Mouse (Mus musculus) T-helper 1 cell (primary cell): Measurements from ENCODE around the gene Haus3.

Experiments
- in situ Hi-C: fragments of 300-600 bp; cut with MboI, MseI; formaldehyde crosslinking; loops from one replicate; pipeline ENCODE4 v1.15.1; 2025; ENCODE audit warnings: high pct_unique_total_duplicates

The Haus3 gene

GRCm38 (mm10) chr5:34186961-34187391, 17.6 kb upstream of the Haus3 start:
- in situ Hi-C loops = no loop called here

GRCm38 (mm10) chr5:34186391-34186790, 17.1 kb upstream of the Haus3 start:
- in situ Hi-C loops = no loop called here

DNA sequence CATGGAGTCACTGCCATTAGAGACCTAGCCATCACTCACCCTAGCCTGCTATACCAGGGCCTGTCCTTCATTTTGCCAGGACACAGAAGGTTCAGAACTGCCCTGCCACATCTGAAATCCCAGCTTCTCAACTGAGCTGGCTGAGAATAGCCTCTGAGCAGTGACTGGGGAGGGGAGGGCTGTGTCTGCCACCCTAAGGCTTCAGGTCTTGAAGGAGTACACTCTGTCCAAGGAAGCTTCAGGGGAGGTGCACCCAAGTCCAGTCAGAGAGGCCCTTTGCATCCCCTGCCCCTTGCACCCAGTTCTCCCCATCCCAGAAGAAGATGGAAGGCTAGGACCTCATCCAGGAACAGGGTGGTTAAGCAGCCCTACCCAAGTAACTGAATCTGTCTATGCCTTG, 16.5 kb upstream of the Haus3 start:
- in situ Hi-C loops = no loop called here

- in situ Hi-C loops = no loop called here
These were observed 15.8 kb upstream of the Haus3 start for GRCm38 (mm10) chr5:34185051-34185580.

DNA sequence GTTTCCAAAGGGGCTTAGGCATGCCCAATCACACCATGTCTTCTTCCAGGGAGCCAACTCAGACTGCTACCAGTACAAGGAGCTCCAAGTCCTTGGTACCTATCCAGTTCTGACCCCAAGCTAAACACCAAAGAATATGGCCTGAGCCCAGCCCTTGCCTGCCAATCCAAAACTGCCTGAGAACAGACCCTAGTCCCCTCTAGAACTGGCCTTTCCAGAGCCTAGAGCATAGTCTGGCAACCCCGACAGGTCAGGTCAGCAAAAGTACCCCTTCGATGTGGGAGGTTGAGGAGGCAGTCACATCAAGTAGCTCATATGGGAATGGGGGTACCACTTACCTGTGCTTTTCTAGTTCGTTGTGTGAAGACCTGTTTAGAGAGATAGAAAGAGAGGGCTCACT, 14.6 kb upstream of the Haus3 start:
- in situ Hi-C loops = no loop called here

- in situ Hi-C loops = no loop called here
These were observed 14.0 kb upstream of the Haus3 start for GRCm38 (mm10) chr5:34183156-34183880.

GRCm38 (mm10) chr5:34182486-34182885, 13.2 kb upstream of the Haus3 start:
- in situ Hi-C loops = no loop called here

DNA sequence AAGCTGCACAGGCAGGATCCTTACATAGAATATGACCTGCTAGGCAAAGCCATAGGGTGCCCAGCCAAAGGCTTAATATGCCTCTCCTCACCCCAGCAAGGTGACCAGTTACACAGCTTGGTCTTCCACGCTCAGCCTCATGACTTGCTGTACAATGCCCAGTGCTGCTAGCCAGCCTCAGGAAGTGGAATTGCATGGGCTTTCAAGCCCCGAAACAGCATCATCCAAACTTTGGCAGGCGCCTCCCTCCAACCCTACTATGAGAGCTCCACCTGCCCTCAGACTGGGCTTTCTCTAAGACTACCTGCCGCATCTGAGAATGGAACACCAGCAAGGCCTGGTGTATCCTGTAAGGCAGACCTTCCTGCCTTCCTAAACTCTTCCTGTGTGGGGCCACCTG, 8.5 kb upstream of the Haus3 start:
- in situ Hi-C loops = no loop called here

DNA sequence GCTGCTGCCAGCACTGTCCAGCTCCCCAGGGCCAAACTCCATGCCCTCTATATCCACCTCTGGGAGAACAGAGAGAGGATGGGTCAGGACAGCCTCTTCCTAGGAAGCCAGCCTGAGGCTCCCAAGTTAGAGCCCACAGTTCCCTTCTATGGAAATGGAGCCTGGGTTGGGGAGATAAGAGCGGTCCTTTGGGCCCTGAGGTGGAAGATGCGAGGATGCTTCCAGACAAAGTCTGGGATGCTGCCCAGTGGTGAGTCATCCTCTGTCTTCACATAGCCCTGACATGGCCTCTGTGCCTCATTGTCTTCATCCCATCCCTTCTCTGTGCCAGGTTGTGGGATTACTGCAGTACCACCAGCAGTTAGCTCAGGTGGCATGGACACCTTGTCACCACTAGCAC, 7.8 kb upstream of the Haus3 start:
- in situ Hi-C loops = no loop called here

- in situ Hi-C loops = no loop called here
These were observed 7.4 kb upstream of the Haus3 start for GRCm38 (mm10) chr5:34176691-34177090.

DNA sequence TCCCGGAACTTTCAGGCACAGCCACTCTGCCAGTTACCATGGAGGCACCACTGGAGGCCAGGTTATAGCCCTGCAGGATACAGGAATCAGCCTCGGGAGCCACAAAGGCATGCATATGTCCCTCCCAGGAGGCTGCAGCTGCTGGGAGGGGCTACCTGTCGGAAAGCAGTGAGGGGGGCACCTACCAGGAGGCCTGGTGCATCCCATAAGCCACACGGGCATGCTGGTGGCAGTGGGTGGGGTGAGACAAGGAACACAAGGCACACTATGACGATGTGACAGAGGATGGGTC, 6.0 kb upstream of the Haus3 start:
- in situ Hi-C loops = no loop called here

DNA sequence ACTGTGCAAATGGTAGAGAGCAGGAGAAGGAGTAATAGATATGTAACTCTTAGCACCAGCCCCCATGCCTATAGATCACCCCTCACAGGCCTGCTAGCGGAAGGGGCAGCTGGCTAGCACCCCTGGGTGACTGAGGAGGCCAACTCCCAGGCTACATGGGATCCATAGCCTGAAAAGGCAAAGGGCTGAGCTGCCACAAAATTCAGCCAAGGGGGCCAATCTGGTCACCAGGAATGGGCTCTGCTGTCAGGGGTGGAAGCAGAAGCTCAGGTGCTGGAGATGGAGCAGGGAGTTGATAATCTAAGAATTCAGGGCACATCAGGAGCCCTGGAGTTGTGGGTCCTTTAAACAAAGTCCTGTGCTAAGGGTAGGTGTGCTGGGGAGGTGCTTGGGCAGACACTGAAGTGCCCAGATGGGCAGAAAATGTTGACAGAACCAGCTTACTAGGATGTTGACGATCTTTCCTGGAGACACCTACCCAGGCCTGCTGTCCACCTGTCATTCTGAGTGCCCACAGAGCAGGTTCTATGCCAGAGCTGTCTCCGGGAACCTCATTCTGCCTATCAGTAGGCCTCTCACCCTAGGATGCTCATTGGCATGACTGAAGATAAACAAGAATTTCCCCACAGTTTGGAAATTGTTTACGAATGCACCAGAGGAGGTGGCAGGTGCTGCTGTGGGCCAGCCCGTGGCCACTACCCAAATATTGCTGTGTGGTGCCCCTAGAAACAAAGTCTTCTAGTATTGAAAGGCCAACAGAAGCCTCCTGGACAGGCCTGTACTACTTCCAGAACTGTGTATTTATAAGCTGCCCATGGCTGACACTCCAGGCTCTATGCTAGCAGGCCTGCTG, 5.4 kb upstream of the Haus3 start:
- in situ Hi-C loops = no loop called here

DNA sequence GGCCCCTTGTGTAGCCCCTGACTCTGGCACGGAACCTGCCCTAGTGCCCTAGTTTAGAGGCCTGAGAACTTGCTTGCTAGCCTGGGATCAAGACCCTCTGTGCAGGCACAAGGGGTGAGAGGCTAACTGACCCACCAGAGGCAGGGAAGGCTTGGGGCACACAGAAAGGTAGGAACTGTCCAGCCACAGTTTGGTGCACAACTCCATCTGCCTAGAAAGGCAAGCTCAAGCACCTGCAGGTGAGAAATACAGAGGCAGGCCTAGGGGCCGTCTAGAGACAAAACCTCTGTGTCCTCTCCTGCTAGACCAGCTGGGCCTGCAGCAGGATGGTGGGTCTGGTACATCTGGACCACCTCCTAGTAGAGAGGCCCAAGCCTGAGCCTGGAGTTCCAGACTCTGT, 4.7 kb upstream of the Haus3 start:
- in situ Hi-C loops = no loop called here

GRCm38 (mm10) chr5:34170726-34171125, 1.4 kb upstream of the Haus3 start:
- in situ Hi-C loops = no loop called here

- in situ Hi-C loops = no loop called here
These were observed 627 bp upstream of the Haus3 start for GRCm38 (mm10) chr5:34169954-34170353.

DNA sequence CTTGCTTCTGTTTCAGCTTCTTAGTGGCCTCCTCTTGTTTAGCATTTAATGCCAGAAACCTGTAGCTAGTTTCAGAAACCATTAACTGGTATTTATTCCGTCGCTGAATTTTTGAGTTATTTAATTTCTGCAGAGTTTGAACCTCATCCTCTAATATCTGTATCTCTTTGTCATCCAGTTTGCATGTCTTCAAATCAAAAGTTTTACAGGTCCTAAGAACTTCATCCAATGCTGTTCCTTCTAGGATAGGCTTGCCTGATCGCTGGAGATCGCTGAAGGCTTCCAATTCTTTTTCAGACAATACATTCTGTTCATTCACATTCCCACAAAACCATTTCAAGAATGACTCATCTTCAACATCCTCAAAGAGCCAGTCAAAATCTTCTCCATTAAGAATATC, 1.5 kb downstream of the Haus3 start:
- in situ Hi-C loops = no loop called here

DNA sequence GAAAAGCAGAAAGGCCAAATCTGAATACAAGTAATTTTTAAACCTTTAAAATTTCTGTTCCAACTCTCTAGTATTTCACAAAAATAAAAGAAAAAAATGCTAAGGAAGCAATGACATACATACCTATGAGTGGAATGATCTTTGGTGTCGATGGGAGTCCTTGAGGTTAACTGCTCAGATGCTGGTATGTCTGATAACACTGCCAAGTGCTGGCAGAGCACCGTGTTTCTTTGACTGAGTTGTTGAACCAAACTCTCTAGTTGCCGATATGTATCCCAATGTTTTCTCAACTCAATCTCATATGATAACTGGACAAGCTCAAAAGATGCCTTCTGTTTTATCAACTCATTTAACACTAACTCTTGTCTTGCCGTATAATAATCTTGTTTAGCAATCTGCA, 3.5 kb downstream of the Haus3 start:
- in situ Hi-C loops = no loop called here

GRCm38 (mm10) chr5:34148476-34148875, 20.9 kb downstream of the Haus3 start:
- in situ Hi-C loops = no loop called here

DNA sequence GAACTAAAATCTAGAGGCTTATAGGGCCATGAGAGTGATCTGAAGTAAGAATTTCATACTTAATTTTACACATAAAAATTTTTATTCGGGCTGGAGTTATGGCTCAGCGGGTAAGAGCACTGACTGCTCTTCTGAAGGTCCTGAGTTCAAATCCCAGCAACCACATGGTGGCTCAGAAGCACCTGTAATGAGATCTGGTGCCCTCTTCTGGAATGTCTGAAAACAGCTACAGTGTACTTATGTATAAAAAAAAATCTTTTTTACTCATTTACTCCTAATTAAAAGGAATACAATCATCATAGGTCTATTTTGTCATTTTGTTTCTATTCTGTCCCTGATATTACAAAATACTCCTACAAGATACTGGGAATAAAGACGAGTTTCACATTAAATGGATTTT, 21.8 kb downstream of the Haus3 start:
- in situ Hi-C loops = no loop called here

- in situ Hi-C loops = no loop called here
These were observed 29.6 kb downstream of the Haus3 start for GRCm38 (mm10) chr5:34139751-34140150.

DNA sequence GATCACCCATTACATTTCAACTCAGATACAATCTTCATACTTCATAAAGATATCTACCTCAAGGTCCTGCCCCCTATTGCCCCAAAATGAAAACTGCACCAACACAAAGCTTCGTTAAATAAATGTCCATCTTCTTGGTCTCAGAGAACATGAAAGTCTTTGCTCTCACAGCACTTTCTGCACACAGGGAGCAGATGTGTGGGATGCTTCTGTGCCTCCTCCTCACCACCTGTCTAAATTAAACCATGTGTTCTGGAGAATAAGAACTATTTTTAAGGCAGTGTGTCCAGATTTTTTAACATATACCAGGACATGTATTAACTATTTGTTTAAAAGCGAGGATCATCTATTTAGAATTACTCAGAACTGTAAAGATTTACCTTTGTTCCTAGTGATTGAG, 36.6 kb downstream of the Haus3 start:
- in situ Hi-C loops = no loop called here

GRCm38 (mm10) chr5:34124131-34124530, 45.2 kb downstream of the Haus3 start:
- in situ Hi-C loops = no loop called here
